8 mouse cellular contexts compared by ENCODE assay signal in the genomic region with DNA sequence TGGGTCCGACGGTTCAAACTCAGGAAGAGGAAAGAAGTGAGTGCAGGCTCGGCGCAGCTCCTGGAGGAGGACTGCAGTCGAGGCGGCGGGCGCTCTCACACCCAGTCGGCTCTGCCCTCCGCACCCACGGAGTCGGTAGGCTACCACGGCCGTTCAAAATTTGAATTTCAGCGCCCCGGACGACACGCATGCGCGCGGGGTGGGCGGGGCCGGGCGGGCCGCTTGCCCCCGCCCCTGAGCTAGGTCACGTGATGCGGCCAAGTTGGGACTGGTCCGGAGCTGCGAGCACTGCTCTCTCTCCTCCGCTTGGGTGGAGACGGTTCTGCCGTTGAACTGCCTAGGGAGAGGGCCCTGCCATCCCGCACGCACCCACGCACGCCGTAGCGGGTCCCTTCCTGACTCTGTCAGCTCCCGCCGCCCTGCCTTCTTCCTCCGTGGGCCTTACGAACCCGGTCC. TPM values are rescaled to one million over a fixed set of nuclear protein-coding genes. Genes with fewer than 3 reads are reported as not detected.
DNase-seq lines count a peak whose midpoint lies in the region; ATAC-seq lines count a peak whose summit lies in the region.

A gene (minus strand): TSS at position 168 of the 456 bp plus-strand sequence.

- peak within 1 kb of the TSS; percentile 83 for H3K27ac ChIP-seq in hindbrain, embryonic 14.5 days

- ATAC-seq in hindbrain, embryonic 14.5 days (ENCODE audit: low FRiP score): peak; percentile 96

- H3K9ac ChIP-seq in hindbrain, embryonic 14.5 days: peak within 1 kb of the TSS; percentile 90

- H3K9me3 ChIP-seq in hindbrain, embryonic 14.5 days (ENCODE audit: control insufficient read depth, low read length): no peaks in the 10 kb centered on the region

- peak within 1 kb of the TSS; percentile 60 for H3K4me3 ChIP-seq in hindbrain, embryonic 14.5 days (replicated peaks; ENCODE audit: low read length)

- peaks cover 4% of the 10 kb centered on the region; the same call in 1 of the 2 replicates for H3K4me1 ChIP-seq in hindbrain, embryonic 14.5 days (replicated peaks; ENCODE audit: control insufficient read depth, insufficient read depth, low read length)

- no peaks in the 10 kb centered on the region for H3K36me3 ChIP-seq in hindbrain, embryonic 14.5 days (replicated peaks; ENCODE audit: control insufficient read depth, insufficient read depth)

- no peaks in the 10 kb centered on the region for H3K27me3 ChIP-seq in hindbrain, embryonic 14.5 days (ENCODE audit: control insufficient read depth, insufficient read depth, low read length)

- DNase-seq in T-cell, adult 2 months (ENCODE audit: low spot score): peak; percentile 89
- DNase-seq in cerebellum, postnatal 25 days: peak; percentile 91 to 96
- peak; percentile 61 to 65 for DNase-seq in frontal cortex, postnatal 25 days (ENCODE audit: low spot score in 2 of 2)
- DNase-seq in hindbrain, embryonic 14.5 days (ENCODE audit: low spot score): peak; percentile 93
- DNase-seq in layer of hippocampus, postnatal 25 days (ENCODE audit: extremely low spot score in 1 of 2, low spot score in 1 of 2): peak; percentile 76 to 86
- peak; percentile 97 for DNase-seq in lung, postnatal 14 days
- peak; percentile 92 for DNase-seq in ovary, postnatal 36 days (ENCODE audit: low spot score)
- DNase-seq in thymus, postnatal 25 days: peak; percentile 94

- WGBS in hindbrain, embryonic 14.5 days: under 1% methylated on average over 43 of the region's 44 CpGs

- peak within 1 kb of the TSS; percentile 86 for H3K4me2 ChIP-seq in hindbrain, embryonic 14.5 days (replicated peaks)

RNA-seq across cellular contexts. Expression of the gene that starts here (rescaled TPM):
- 6.4 and 6.6 TPM in 2 replicates for polyA plus RNA-seq in hindbrain, embryonic 14.5 days (2014; fragmentation: Nextera tagmentation; extraction: Ambion mirVana)
- 10 to 100 TPM; 17.9 to 23.8 TPM for total RNA-seq in layer of hippocampus, postnatal 25 days (2021)

Comparison
In these comparisons a context has a peak if more than half of its experiments do, and no peak if none do; other contexts are left out.
1. Peak in every context shown above with its lines: DNase-seq, ATAC-seq, H3K4me3 ChIP-seq and H3K27ac ChIP-seq.